Mouse (Mus musculus) layer of hippocampus, adult 6 months (tissue): ENCODE measurements around the gene Vwa1. TPM values are rescaled to one million over a fixed set of nuclear protein-coding genes. Genes with fewer than 3 reads are reported as not detected.

Experiments
- long read RNA-seq, 2 experiments: library from polyadenylated mRNA; unstranded; transcript quantifications; one replicate each; pipeline ENCODE4 v2.0.0; 2019 to 2020
- microRNA-seq: library from miRNA; unstranded; fragments of <30 nt; microRNA quantifications from one replicate; pipeline ENCODE4 v1.2.0, GENCODE M21; 2020
- polyA plus RNA-seq: library from polyadenylated mRNA; unstranded; fragments of <200 nt; fragmentation: Nextera tagmentation; gene quantifications from 2 replicates; pipeline ENCODE4 v1.2.3, GENCODE M21; 2021

Gene Vwa1
- polyA plus RNA-seq: 14.0 and 15.3 TPM in 2 replicates
- long read RNA-seq, experiment 1, transcript Vwa1-201 (4 exons, 3,623 nt): major isoform, 52 of 59 reads
- long read RNA-seq, experiment 1, partial matches to known transcripts: 5 of 59 reads
- long read RNA-seq, experiment 1, other reads (novel, unspliced or antisense): 2 of 59 reads
- long read RNA-seq, experiment 2, transcript Vwa1-201 (4 exons, 3,623 nt): major isoform, 220 of 229 reads
- long read RNA-seq, experiment 2, partial matches to known transcripts: 5 of 229 reads
- long read RNA-seq, experiment 2, other reads (novel, unspliced or antisense): 4 of 229 reads

DNA sequence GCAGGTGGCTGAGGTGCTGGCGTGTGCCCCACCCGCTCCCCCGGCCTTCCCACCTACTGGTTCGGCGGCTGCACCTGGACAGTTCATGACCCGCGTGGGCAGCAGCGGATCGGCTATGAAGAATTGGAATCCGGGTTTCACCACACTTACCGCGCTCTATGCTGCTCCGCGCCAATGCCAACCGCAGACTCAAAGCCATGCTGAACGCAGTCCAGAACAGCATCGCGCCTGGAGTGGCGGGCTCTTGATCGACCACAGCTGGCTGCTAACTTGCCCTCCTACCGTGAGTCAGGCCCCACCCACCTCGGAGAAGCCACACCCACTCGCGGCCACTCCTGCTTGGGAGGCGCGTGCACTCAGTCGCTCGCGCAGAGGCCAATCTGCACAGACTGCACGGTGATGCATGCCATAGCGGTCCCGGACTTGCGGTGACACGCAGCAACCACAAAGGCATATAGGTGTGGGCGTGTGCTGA, at the start of gene Vwa1:
Gene Vwa1 (minus strand): TSS at position 419 of the 475 bp plus-strand sequence.

DNA sequence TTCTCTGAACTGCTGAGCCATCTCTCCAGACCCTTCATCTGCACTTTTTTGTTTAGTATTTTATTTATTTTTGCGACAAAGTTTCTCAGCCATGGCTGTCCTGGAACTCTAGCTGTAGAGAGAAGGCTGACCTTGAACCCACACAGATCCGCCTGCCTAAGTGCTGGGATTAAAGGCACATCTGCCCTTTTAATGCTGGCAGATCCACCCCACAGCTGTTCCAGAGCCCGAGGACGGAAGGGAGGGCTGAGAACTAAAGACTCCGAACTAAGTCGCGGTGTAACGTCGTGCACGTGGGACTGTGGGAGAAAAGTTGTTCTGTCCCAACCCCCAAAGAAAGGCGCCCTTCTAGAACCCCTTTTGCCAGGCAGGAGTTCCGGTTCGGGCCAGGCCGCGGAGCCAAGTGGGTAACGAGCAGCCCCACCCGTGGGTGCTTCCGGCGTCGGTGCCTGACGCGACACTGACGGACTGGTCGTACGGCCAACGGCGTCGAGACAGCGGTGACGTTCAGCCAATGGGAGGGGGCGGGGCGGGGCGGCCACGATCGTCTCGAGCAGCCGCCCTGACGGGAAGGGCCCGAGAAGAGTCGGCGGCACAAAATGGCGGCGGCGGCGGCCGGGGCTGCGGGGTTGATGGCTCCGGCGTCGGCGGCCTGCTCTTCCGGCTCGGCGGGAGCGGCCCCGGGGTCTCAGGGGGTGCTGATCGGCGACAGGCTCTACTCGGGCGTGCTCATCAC, 37.6 kb upstream of the Vwa1 start, which contains the start of gene Ccnl2:
Gene Ccnl2 (plus strand): TSS at position 561 of the 736 bp plus-strand sequence.

DNA sequence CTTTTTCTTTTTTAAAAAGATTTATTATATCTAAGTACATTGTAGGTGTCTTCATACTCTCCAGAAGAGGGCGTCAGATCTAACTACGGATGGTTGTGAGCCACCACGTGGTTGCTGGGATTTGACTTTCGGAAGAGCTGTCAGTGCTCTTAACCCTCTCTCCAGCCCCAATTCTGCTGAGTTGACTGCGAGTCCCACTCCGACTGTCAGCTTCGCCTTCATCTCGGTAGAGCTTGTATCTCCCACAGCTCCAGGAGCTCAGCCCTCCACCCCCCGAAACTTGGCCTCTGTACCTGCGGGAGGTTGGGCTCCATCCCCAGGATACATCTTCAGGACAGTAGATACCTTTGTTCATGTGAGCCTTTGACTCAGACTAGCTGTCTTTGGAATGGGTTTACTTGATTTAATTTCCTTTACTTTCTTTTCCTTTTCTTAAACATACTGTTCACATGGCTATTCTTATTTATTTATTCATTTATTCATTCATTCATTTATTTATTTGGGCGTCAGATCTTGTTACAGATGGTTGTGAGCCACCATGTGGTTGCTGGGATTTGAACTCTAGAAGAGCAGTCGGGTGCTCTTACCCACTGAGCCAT, 28.3 kb upstream of the Vwa1 start, which contains the start of gene Mrpl20:
Gene Mrpl20 (plus strand): TSS at position 138 of the 599 bp plus-strand sequence.

DNA sequence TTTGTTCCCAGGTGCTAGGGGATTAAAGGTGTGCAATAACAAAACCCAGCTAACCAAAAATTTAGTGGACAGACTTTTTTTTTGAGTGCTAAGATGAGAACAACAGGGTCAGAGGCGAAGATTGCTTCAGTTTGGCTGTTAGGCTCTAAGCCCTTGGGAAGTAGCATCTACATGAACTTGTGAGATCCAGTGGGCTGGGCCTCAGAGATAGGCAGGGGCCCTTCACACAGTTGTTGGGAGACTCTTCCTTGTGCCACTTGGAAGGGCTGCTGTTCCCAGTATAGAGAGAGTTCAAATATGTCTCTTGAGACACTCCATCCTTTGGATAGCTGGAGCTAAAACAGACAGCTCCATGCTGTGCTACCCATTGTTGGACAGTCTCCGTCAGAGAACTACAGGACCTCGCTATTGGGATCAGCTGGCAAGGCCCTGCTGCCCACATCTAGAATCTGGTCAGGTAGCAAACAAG, 15.6 kb upstream of the Vwa1 start, which contains the start of gene Ankrd65:
Gene Ankrd65 (plus strand): TSS at position 419 of the 469 bp plus-strand sequence.

DNA sequence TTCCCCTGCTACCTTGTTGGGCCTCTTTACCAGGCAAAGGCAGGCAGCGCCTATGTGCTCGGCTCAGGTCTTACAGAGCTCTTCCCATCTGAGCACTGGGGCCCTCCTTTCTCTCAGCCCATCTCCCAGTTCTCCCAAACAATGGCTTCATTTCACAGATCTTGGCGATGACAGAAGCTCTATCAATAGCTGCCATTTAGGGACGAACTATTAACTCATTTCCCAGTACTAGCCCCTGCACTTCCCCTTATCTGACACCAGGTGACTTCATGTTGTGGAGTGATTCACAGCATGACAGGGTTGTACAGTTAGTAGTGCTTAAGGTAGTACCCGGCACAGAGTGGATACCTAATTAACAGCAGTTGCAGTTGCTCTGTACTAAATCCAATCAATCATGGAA, 11.3 kb upstream of the Vwa1 start, which contains the start of gene Tmem88b:
Gene Tmem88b (minus strand): TSS at position 56 of the 400 bp plus-strand sequence.

DNA sequence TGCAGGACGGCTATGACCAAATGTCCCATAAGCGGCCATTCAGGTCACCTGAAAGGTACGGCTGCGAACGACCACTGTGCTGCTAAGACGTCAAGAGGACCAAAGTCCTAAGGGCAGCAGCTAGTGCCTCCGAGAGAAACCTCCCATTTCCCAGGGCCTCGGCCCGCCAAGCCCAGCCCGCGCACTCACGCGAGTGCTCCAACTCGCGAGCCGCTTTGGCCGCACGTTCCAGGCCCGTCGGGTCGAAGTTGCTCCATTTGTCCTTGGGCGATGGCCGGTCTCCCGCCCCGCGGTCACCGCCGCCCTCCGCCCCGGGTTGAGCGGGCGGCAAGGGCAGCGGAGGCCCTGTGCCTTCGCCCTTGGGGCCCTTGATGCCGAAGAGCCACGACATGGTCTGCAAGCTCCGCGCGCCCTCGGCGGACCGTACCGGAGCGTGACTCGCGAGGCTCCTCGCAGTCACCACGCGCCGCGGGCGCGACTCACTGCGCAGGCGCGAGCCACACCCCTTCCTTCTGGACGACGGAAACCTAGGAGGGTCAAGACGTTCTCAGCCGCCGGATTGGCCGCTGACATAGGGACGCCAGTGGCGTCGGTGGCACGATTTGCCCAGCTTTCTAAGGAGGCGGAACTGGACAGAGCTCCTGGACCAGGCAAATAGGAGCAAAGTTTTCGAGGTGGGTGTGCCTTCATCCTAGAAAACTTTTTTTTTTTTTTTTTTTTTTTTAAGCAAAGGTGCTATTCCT, 13.7 kb downstream of the Vwa1 start, which contains the start of gene Atad3a:
Gene Atad3a (minus strand): TSS at position 481 of the 743 bp plus-strand sequence.

DNA sequence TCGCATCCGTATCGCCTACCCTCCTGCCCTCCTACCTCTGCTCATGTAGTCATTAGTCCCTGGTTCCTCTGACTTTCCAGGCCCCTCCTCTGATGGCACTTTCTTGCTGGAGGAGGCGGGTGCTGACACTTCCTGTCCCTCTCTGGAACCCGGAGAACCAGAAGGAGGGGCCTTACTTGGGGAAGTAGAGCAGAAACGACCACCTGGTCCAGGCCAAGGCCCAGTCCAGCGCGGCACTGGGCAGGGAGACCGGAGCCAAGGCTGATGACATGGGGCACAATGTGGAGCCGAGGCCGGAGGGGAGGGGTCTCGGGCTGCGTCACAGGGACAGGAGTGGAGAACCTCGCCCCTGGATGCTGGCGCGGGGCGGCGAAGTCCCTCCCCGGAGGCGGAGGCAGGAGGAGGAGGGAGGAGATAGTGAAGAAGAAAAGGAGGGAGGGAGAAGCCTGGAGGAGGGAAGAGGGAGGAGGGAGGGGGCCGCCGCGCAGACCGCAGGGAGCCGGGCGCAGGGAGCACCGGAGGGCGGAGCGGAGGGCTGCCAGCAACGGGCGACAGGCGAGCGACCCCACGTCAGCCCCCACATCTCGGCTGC, 40.1 kb downstream of the Vwa1 start, which contains the start of gene Tmem240:
Gene Tmem240 (plus strand): TSS at position 451 of the 592 bp plus-strand sequence.

Small RNAs within 50 kb of the gene (microRNA-seq; reads per million reads assigned to microRNA genes)
- gene Gm27743: not detected

Other genes with a start within 250 kb of the Vwa1 start
- gene Nadk, start 212.3 kb downstream of the Vwa1 start, polyA plus RNA-seq: 58.4 and 62.6 TPM in 2 replicates
- gene Slc35e2, start 173.3 kb downstream of the Vwa1 start, polyA plus RNA-seq: 26.4 and 31.2 TPM in 2 replicates
- gene Cdk11b, start 149.8 kb downstream of the Vwa1 start, polyA plus RNA-seq: 35.4 and 39.2 TPM in 2 replicates
- gene Gm10563, start 129.3 kb downstream of the Vwa1 start, polyA plus RNA-seq: not detected in 2 replicates
- 0.45 and 0.87 TPM in 2 replicates for gene Mmp23, start 121.3 kb downstream of the Vwa1 start, polyA plus RNA-seq
- 14.8 and 16.5 TPM in 2 replicates for gene Mib2, start 105.5 kb downstream of the Vwa1 start, polyA plus RNA-seq
- 10.0 and 11.8 TPM in 2 replicates for gene Fndc10, start 80.4 kb downstream of the Vwa1 start, polyA plus RNA-seq
- gene Ssu72, start 69.9 kb downstream of the Vwa1 start, polyA plus RNA-seq: 201 and 210 TPM in 2 replicates
- 2.4 and 2.9 TPM in 2 replicates for gene Tmem240, start 39.9 kb downstream of the Vwa1 start, polyA plus RNA-seq
- 28.5 and 32.9 TPM in 2 replicates for gene Atad3a, start 13.6 kb downstream of the Vwa1 start, polyA plus RNA-seq
- gene Tmem88b, start 11.2 kb upstream of the Vwa1 start, polyA plus RNA-seq: 10.0 and 10.7 TPM in 2 replicates
- 0.19 TPM in 1 of 2 replicates, not detected in the other for gene Ankrd65, start 15.7 kb upstream of the Vwa1 start, polyA plus RNA-seq
- gene Mrpl20, start 28.2 kb upstream of the Vwa1 start, polyA plus RNA-seq: 367 and 368 TPM in 2 replicates
- 23.5 and 25.2 TPM in 2 replicates for gene Ccnl2, start 37.8 kb upstream of the Vwa1 start, polyA plus RNA-seq
- gene Aurkaip1, start 56.6 kb upstream of the Vwa1 start, polyA plus RNA-seq: 269 and 273 TPM in 2 replicates
- 6.7 and 11.4 TPM in 2 replicates for gene Mxra8, start 65.0 kb upstream of the Vwa1 start, polyA plus RNA-seq
- 4.7 TPM in 2 replicates for gene Dvl1, start 72.7 kb upstream of the Vwa1 start, polyA plus RNA-seq
- 0.05 and 0.08 TPM in 2 replicates for gene Tas1r3, start 88.7 kb upstream of the Vwa1 start, polyA plus RNA-seq
- gene Cptp, start 94.7 kb upstream of the Vwa1 start, polyA plus RNA-seq: 14.0 and 15.0 TPM in 2 replicates
- 35.4 and 38.5 TPM in 2 replicates for gene Ints11, start 94.8 kb upstream of the Vwa1 start, polyA plus RNA-seq
- gene Pusl1, start 117.1 kb upstream of the Vwa1 start, polyA plus RNA-seq: 45.2 and 57.4 TPM in 2 replicates
- gene Acap3, start 117.1 kb upstream of the Vwa1 start, polyA plus RNA-seq: 25.0 and 25.7 TPM in 2 replicates
- gene Ube2j2, start 169.1 kb upstream of the Vwa1 start, polyA plus RNA-seq: 39.1 and 45.7 TPM in 2 replicates
- 24.1 and 39.1 TPM in 2 replicates for gene C1qtnf12, start 187.6 kb upstream of the Vwa1 start, polyA plus RNA-seq
- gene B3galt6, start 218.0 kb upstream of the Vwa1 start, polyA plus RNA-seq: 22.8 and 23.7 TPM in 2 replicates
- 149 and 160 TPM in 2 replicates for gene Sdf4, start 218.2 kb upstream of the Vwa1 start, polyA plus RNA-seq
- not detected in 2 replicates for gene Tnfrsf4, start 239.1 kb upstream of the Vwa1 start, polyA plus RNA-seq